Mouse (Mus musculus) stomach, embryonic 14.5 days (tissue): ENCODE data around the gene Gm20388. TPM values are rescaled to one million over a fixed set of nuclear protein-coding genes. Genes with fewer than 3 reads are reported as not detected.
"Not testable (repeated sequence)": the region's sequence is repeated elsewhere in the genome, so short reads cannot be mapped to it uniquely, and the experiment has no call there.

ENCODE experiments used
- ATAC-seq: fragments of 200-750 bp; cut with Nextera tagmentation; 2 replicates; pipeline ENCODE4 v1.8.0; 2017; ENCODE audit warnings: low read depth, moderate TSS enrichment; ENCODE audit not compliant: insufficient number of reproducible peaks, insufficient read depth, low FRiP score
- H3K27ac ChIP-seq: fragments of 300-500 bp; sonication (generic); 2 replicates; pipeline ENCODE4 v1.5.1; 2014; ENCODE audit warnings: mild to moderate bottlenecking, low read length, moderate library complexity, mixed read lengths
- H3K27me3 ChIP-seq: fragments of 300-500 bp; sonication (generic); 2 replicates; pipeline ENCODE4 v1.6.1; 2014; ENCODE audit warnings: low read length, control low read depth, mixed read lengths; ENCODE audit not compliant: control insufficient read depth, insufficient read depth
- H3K36me3 ChIP-seq: fragments of 300-500 bp; sonication (generic); 2 replicates; pipeline ENCODE4 v1.6.1; 2014; ENCODE audit warnings: mild to moderate bottlenecking, control low read depth, low read length, moderate library complexity, mixed read lengths; ENCODE audit not compliant: control insufficient read depth, insufficient read depth
- H3K4me1 ChIP-seq: fragments of 300-500 bp; sonication (generic); 2 replicates; pipeline ENCODE4 v1.6.1; 2014; ENCODE audit warnings: low read length, control low read depth, mixed read lengths; ENCODE audit not compliant: control insufficient read depth, insufficient read depth
- H3K4me2 ChIP-seq: fragments of 300-500 bp; sonication (generic); replicated peaks from 2 replicates; pipeline ENCODE4 v1.6.1; 2014; ENCODE audit warnings: low read depth, low read length, control low read depth
- H3K4me3 ChIP-seq: fragments of 300-500 bp; sonication (generic); 2 replicates; pipeline ENCODE4 v1.5.1; 2014; ENCODE audit warnings: low read depth, low read length, control low read depth
- H3K9ac ChIP-seq: fragments of 300-500 bp; sonication (generic); replicated peaks from 2 replicates; pipeline ENCODE4 v1.6.1; 2014; ENCODE audit warnings: low read depth, mild to moderate bottlenecking, control low read depth, low read length, moderate library complexity, mixed read lengths
- H3K9me3 ChIP-seq: fragments of 300-500 bp; sonication (generic); 2 replicates; pipeline ENCODE4 v1.6.1; 2016; ENCODE audit warnings: low read depth, low read length, control low read depth; ENCODE audit not compliant: control insufficient read depth
- WGBS: fragments of 180-500 bp; shearing (Covaris S2); extraction: QIAGEN DNeasy Blood & Tissue Kit; methylation state at CpG from one replicate; pipeline ENCODE4 v1.1.7; 2014; 5-methylcytosine and 5-hydroxymethylcytosine counted together
- polyA plus RNA-seq: library from polyadenylated mRNA; unstranded; fragments of >200 nt; fragmentation: Nextera tagmentation; extraction: Ambion mirVana; gene quantifications from 2 replicates; pipeline ENCODE4 v1.2.1, GENCODE M21; 2014

The Gm20388 gene
- polyA plus RNA-seq, 1 experiment from 2014 or later, result 11.4 TPM

- H3K27ac ChIP-seq, result peak overlapping the region; percentile 85
- H3K9ac ChIP-seq, result peak overlapping the region; percentile 78
- H3K4me1 ChIP-seq, result peaks cover 11% of the 10 kb centered on the region; the same call in 1 of the 2 replicates
- H3K4me3 ChIP-seq, result peak overlapping the region; percentile 99
- 32% methylated on average over 10 of the region's 10 CpGs for WGBS
- no peaks in the 10 kb centered on the region for H3K27me3 ChIP-seq
- H3K9me3 ChIP-seq, result no peaks in the 10 kb centered on the region
- peaks cover 18% of the 10 kb centered on the region for H3K36me3 ChIP-seq
- peak overlapping the region; percentile 96 for H3K4me2 ChIP-seq
- no peak; the same call in 1 of the 2 replicates for ATAC-seq
Measured at GRCm38 (mm10) chr8:123950077-123950802, 4039.6 kb downstream of the Gm20388 start.

GRCm38 (mm10) chr8:123953686-123954085 is 4043.0 kb downstream of the Gm20388 start:
- Histone ChIP-seq H3K4me3 (no peak overlapping the region), H3K36me3 (peaks cover 21% of the 10 kb centered on the region; the same call in 1 of the 2 replicates), H3K9ac (no peak overlapping the region), H3K4me2 (no peak overlapping the region), H3K27me3 (no peaks in the 10 kb centered on the region), H3K27ac (no peak overlapping the region), H3K9me3 (no peaks in the 10 kb centered on the region), H3K4me1 (0 out of 2 replicates have a peak, but pooled peaks cover 6% of the 10 kb centered on the region)
- ATAC-seq, result no peak
- 90% methylated on average over 8 of the region's 8 CpGs for WGBS

GRCm38 (mm10) chr8:123954246-123954645 is 4043.6 kb downstream of the Gm20388 start:
- Histone ChIP-seq H3K4me3 (no peak overlapping the region), H3K36me3 (peaks cover 22% of the 10 kb centered on the region; the same call in 1 of the 2 replicates), H3K4me2 (no peak overlapping the region), H3K27me3 (no peaks in the 10 kb centered on the region), H3K9me3 (no peaks in the 10 kb centered on the region), H3K9ac (no peak overlapping the region), H3K27ac (no peak overlapping the region), H3K4me1 (0 out of 2 replicates have a peak, but pooled peaks cover 6% of the 10 kb centered on the region)
- WGBS, result 89% methylated on average over 8 of the region's 8 CpGs
- ATAC-seq, result no peak

GRCm38 (mm10) chr8:123958130-123958529 is 4047.5 kb downstream of the Gm20388 start:
- Histone ChIP-seq H3K9me3 (no peaks in the 10 kb centered on the region), H3K36me3 (peaks cover 26% of the 10 kb centered on the region), H3K4me2 (no peak overlapping the region), H3K9ac (no peak overlapping the region), H3K27me3 (no peaks in the 10 kb centered on the region), H3K4me3 (no peak overlapping the region), H3K4me1 (no peaks in the 10 kb centered on the region), H3K27ac (no peak overlapping the region)
- 84% methylated on average over 17 of the region's 17 CpGs for WGBS
- ATAC-seq, result no peak

- no peak overlapping the region for H3K9ac ChIP-seq
- no peak overlapping the region for H3K4me3 ChIP-seq
- no peak overlapping the region for H3K4me2 ChIP-seq
- H3K27me3 ChIP-seq, result no peaks in the 10 kb centered on the region
- H3K27ac ChIP-seq, result no peak overlapping the region
- H3K9me3 ChIP-seq, result no peaks in the 10 kb centered on the region
- no peak for ATAC-seq
- H3K4me1 ChIP-seq, result no peaks in the 10 kb centered on the region
- peaks cover 23% of the 10 kb centered on the region for H3K36me3 ChIP-seq
- WGBS, result 89% methylated on average over 6 of the region's 6 CpGs
Measured at GRCm38 (mm10) chr8:123959473-123959872, 4048.8 kb downstream of the Gm20388 start.

GRCm38 (mm10) chr8:123960056-123960455 is 4049.4 kb downstream of the Gm20388 start:
- Histone ChIP-seq H3K4me3 (no peak overlapping the region), H3K9ac (no peak overlapping the region), H3K4me1 (no peaks in the 10 kb centered on the region), H3K4me2 (no peak overlapping the region), H3K36me3 (peaks cover 24% of the 10 kb centered on the region), H3K9me3 (no peaks in the 10 kb centered on the region), H3K27ac (no peak overlapping the region), H3K27me3 (no peaks in the 10 kb centered on the region)
- 80% methylated on average over 9 of the region's 9 CpGs for WGBS
- no peak for ATAC-seq

- not testable (repeated sequence) for H3K9ac ChIP-seq, H3K27ac ChIP-seq, H3K4me1 ChIP-seq, H3K9me3 ChIP-seq, H3K4me3 ChIP-seq, ATAC-seq, H3K4me2 ChIP-seq, H3K27me3 ChIP-seq
- peaks cover 24% of the 10 kb centered on the region for H3K36me3 ChIP-seq
- WGBS, result 75% methylated on average over 5 of the region's 5 CpGs
Measured at GRCm38 (mm10) chr8:123960556-123960955, 4049.9 kb downstream of the Gm20388 start.

GRCm38 (mm10) chr8:123961371-123961770 is 4050.7 kb downstream of the Gm20388 start:
- Histone ChIP-seq H3K27me3 (no peaks in the 10 kb centered on the region), H3K4me3 (no peak overlapping the region), H3K27ac (no peak overlapping the region), H3K9me3 (no peaks in the 10 kb centered on the region), H3K36me3 (peaks cover 29% of the 10 kb centered on the region), H3K4me2 (no peak overlapping the region), H3K4me1 (no peaks in the 10 kb centered on the region), H3K9ac (no peak overlapping the region)
- 80% methylated on average over 1 of the region's 1 CpGs for WGBS
- no peak for ATAC-seq
